Comparison of ENCODE assay signal across 11 mouse cellular contexts in genomic region chr11:80176911-80177895, GRCm38 (mm10). TPM values are rescaled to one million over a fixed set of nuclear protein-coding genes. Genes with fewer than 3 reads are reported as not detected.
DNase-seq lines count a peak whose midpoint lies in the region; ATAC-seq and TF ChIP-seq lines count a peak whose summit lies in the region.
"Had no signal": no experiment of that assay in that cellular context is flagged by ENCODE, and none has a peak within 500 bp of the region (broad histone marks: within the 10 kb centered on the region; RNA-seq: fewer than 3 reads in every experiment).

No protein-coding gene starts in this region.

- ATAC-seq in liver, embryonic 15.5 days (ENCODE audit: insufficient read depth), result no peak; the same call in 1 of the 2 replicates
- no peak for ATAC-seq in hindbrain, embryonic 16.5 days

- H3K27ac ChIP-seq in left cerebral cortex, adult 2 months, result peak overlapping the region; percentile 63; the same call in 1 of the 2 replicates
- peak overlapping the region; percentile 24 for H3K27ac ChIP-seq in liver, embryonic 15.5 days (replicated peaks)
- no peak overlapping the region for H3K27ac ChIP-seq in hindbrain, embryonic 16.5 days (ENCODE audit: low read depth, low read length)
- H3K27ac ChIP-seq: embryonic facial prominence, embryonic 13.5 days had no signal

- no peak overlapping the region for H3K4me2 ChIP-seq in liver, embryonic 15.5 days
- H3K4me2 ChIP-seq in hindbrain, embryonic 16.5 days (ENCODE audit: low read length), result no peak overlapping the region
- H3K4me2 ChIP-seq: embryonic facial prominence, embryonic 13.5 days had no signal

- no peak for TF ChIP-seq CTCF in left cerebral cortex, adult 2 months (IDR thresholded peaks at IDR 0.05)

- no peak overlapping the region for H3K4me3 ChIP-seq in left cerebral cortex, adult 2 months
- no peak overlapping the region for H3K4me3 ChIP-seq in liver, embryonic 15.5 days (replicated peaks)
- H3K4me3 ChIP-seq in hindbrain, embryonic 16.5 days (ENCODE audit: low read length), result no peak overlapping the region
- H3K4me3 ChIP-seq: embryonic facial prominence, embryonic 13.5 days; megakaryocyte, embryonic 14.5 days had no signal

- H3K9me3 ChIP-seq in liver, embryonic 15.5 days (replicated peaks), result no peaks in the 10 kb centered on the region
- no peaks in the 10 kb centered on the region for H3K9me3 ChIP-seq in hindbrain, embryonic 16.5 days (ENCODE audit: control insufficient read depth, low read length)
- H3K9me3 ChIP-seq: embryonic facial prominence, embryonic 13.5 days; megakaryocyte, embryonic 14.5 days had no signal

- H3K27me3 ChIP-seq in liver, embryonic 15.5 days, result no peaks in the 10 kb centered on the region
- no peaks in the 10 kb centered on the region; the same call in 1 of the 2 replicates for H3K27me3 ChIP-seq in hindbrain, embryonic 16.5 days (replicated peaks; ENCODE audit: control insufficient read depth, insufficient read depth, low read length)
- H3K27me3 ChIP-seq: embryonic facial prominence, embryonic 13.5 days had no signal

- H3K9ac ChIP-seq in liver, embryonic 15.5 days, result no peak overlapping the region
- no peak overlapping the region for H3K9ac ChIP-seq in hindbrain, embryonic 16.5 days (ENCODE audit: low read depth, low read length)
- H3K9ac ChIP-seq: embryonic facial prominence, embryonic 13.5 days had no signal

- intact Hi-C loops in left cerebral cortex, adult 2 months (cut with DNase I), result loop anchor here (2.0 kb wide), 1 partner anchor 22 kb away; the partner anchor contains the start of gene Adap2
- intact Hi-C loops in left cerebral cortex, postnatal 4 days (cut with DNase I), result no loop called here

- peaks cover 13% of the 10 kb centered on the region for H3K4me1 ChIP-seq in liver, embryonic 15.5 days (replicated peaks)
- no peaks in the 10 kb centered on the region for H3K4me1 ChIP-seq in hindbrain, embryonic 16.5 days (ENCODE audit: control insufficient read depth, insufficient read depth, low read depth, low read length)
- H3K4me1 ChIP-seq: embryonic facial prominence, embryonic 13.5 days had no signal

- peak; percentile 50 to 77 for DNase-seq in adrenal gland, adult (ENCODE audit: inconsistent age in 2 of 2, low spot score in 1 of 2)
- DNase-seq in adrenal gland, adult 18-20 months (ENCODE audit: low spot score in 2 of 2), result no peak
- no peak for DNase-seq in left cerebral cortex, adult 2 months (ENCODE audit: extremely low spot score in 1 of 2, low spot score in 2 of 2)
- DNase-seq in left cerebral cortex, postnatal 4 days, result no peak
- DNase-seq in adrenal gland, postnatal 10 days, result peak; percentile 28
- DNase-seq in embryo, embryonic 9.5 days (ENCODE audit: extremely low spot score), result no peak
- DNase-seq: thymus, adult 18-20 months had no signal

- WGBS in liver, embryonic 15.5 days (ENCODE audit: insufficient replicate concordance), result 62% methylated on average over 11 of the region's 11 CpGs
- WGBS in hindbrain, embryonic 16.5 days, result 78% methylated on average over 11 of the region's 11 CpGs

- no peaks in the 10 kb centered on the region for H3K36me3 ChIP-seq in liver, embryonic 15.5 days (replicated peaks)
- H3K36me3 ChIP-seq in hindbrain, embryonic 16.5 days (ENCODE audit: control insufficient read depth, insufficient read depth, low read length), result no peaks in the 10 kb centered on the region
- H3K36me3 ChIP-seq: embryonic facial prominence, embryonic 13.5 days had no signal

RNA-seq across cellular contexts. Expression of gene Rnf135, which starts 6.4 kb away (rescaled TPM):
- total RNA-seq in adrenal gland, adult 18-20 months (2021), result 1 to 10 TPM; 5.9 to 9.1 TPM
- 1 to 10 TPM; 3.5 to 3.7 TPM for total RNA-seq in left cerebral cortex, adult 2 months (2021)
- total RNA-seq in left cerebral cortex, postnatal 4 days (2021), result 1 to 10 TPM; 1.6 to 1.7 TPM
- 10 to 100 TPM in 1 of 2 experiments, 1 to 10 TPM in 1; 6.9 to 11.0 TPM for total RNA-seq in adrenal gland, postnatal 10 days (2021)
- 5.3 and 6.1 TPM in 2 replicates for polyA plus RNA-seq in liver, embryonic 15.5 days (2015; fragmentation: Nextera tagmentation; extraction: Ambion mirVana)
- 4.6 and 4.9 TPM in 2 replicates for polyA plus RNA-seq in hindbrain, embryonic 16.5 days (2015; fragmentation: Nextera tagmentation; extraction: Ambion mirVana)

RNA-seq across cellular contexts. Expression of gene Adap2, which starts 23.3 kb away (rescaled TPM):
- total RNA-seq in adrenal gland, adult 18-20 months (2021), result 10 to 100 TPM in 1 of 2 experiments, 1 to 10 TPM in 1; 9.6 to 11.1 TPM
- total RNA-seq in left cerebral cortex, adult 2 months (2021), result 1 to 10 TPM; 6.2 to 9.0 TPM
- 1 to 10 TPM; 3.0 to 5.0 TPM for total RNA-seq in left cerebral cortex, postnatal 4 days (2021)
- total RNA-seq in adrenal gland, postnatal 10 days (2021), result 10 to 100 TPM; 10.4 to 12.5 TPM
- 6.5 and 8.2 TPM in 2 replicates for polyA plus RNA-seq in liver, embryonic 15.5 days (2015; fragmentation: Nextera tagmentation; extraction: Ambion mirVana)
- polyA plus RNA-seq in hindbrain, embryonic 16.5 days (2015; fragmentation: Nextera tagmentation; extraction: Ambion mirVana), result 4.0 and 4.1 TPM in 2 replicates

RNA-seq across cellular contexts. Expression of gene Rhot1, which starts 31.6 kb away (rescaled TPM):
- total RNA-seq in adrenal gland, adult 18-20 months (2021), result 10 to 100 TPM; 54.4 to 71.5 TPM
- total RNA-seq in left cerebral cortex, adult 2 months (2021), result 10 to 100 TPM; 70.0 to 70.1 TPM
- 10 to 100 TPM; 64.9 to 65.2 TPM for total RNA-seq in left cerebral cortex, postnatal 4 days (2021)
- total RNA-seq in adrenal gland, postnatal 10 days (2021), result 10 to 100 TPM; 56.5 to 69.3 TPM
- 21.5 and 22.0 TPM in 2 replicates for polyA plus RNA-seq in liver, embryonic 15.5 days (2015; fragmentation: Nextera tagmentation; extraction: Ambion mirVana)
- polyA plus RNA-seq in hindbrain, embryonic 16.5 days (2015; fragmentation: Nextera tagmentation; extraction: Ambion mirVana), result 66.9 and 69.9 TPM in 2 replicates

RNA-seq across cellular contexts. Expression of gene Tefm, which starts 35.2 kb away (rescaled TPM):
- total RNA-seq in adrenal gland, adult 18-20 months (2021), result 10 to 100 TPM; 13.6 to 15.5 TPM
- 10 to 100 TPM in 1 of 2 experiments, 1 to 10 TPM in 1; 8.0 to 10.6 TPM for total RNA-seq in left cerebral cortex, adult 2 months (2021)
- total RNA-seq in left cerebral cortex, postnatal 4 days (2021), result 10 to 100 TPM; 11.2 to 11.4 TPM
- total RNA-seq in adrenal gland, postnatal 10 days (2021), result 10 to 100 TPM; 23.1 to 28.1 TPM
- 11.9 and 12.2 TPM in 2 replicates for polyA plus RNA-seq in liver, embryonic 15.5 days (2015; fragmentation: Nextera tagmentation; extraction: Ambion mirVana)
- polyA plus RNA-seq in hindbrain, embryonic 16.5 days (2015; fragmentation: Nextera tagmentation; extraction: Ambion mirVana), result 21.0 and 22.0 TPM in 2 replicates

Comparison
In these comparisons a context has a peak if more than half of its experiments do, and no peak if none do; other contexts are left out.
1. DNase-seq: peak in adrenal gland, adult (2 of 2) and adrenal gland, postnatal 10 days (single experiment); none in adrenal gland, adult 18-20 months (0 of 2), left cerebral cortex, adult 2 months (0 of 2), left cerebral cortex, postnatal 4 days (single experiment) and embryo, embryonic 9.5 days (single experiment).